Mouse (Mus musculus) bone marrow macrophage, adult 2 months (primary cell): Measurements from ENCODE around the gene Scg5.

Source experiments
- CTCF ChIP-seq: IDR thresholded peaks from 2 replicates; pipeline ENCODE4 v1.5.1; 2012; ENCODE audit warnings: low read depth, mild to moderate bottlenecking, low read length, moderate library complexity
- POLR2A ChIP-seq: IDR thresholded peaks from 2 replicates; pipeline ENCODE4 v1.6.1; 2012; ENCODE audit warnings: mild to moderate bottlenecking, low read depth, low read length, borderline replicate concordance

- TF ChIP-seq POLR2A = no peak
- no peak for TF ChIP-seq CTCF
Observed at GRCm38 (mm10) chr2:113835219-113835618, 6.3 kb upstream of the Scg5 start.
